Mouse (Mus musculus): ENCODE results near the gene Trpc5os. TPM values are rescaled to one million over a fixed set of nuclear protein-coding genes. Genes with fewer than 3 reads are reported as not detected.

Trpc5os gene
- total RNA-seq (2021) = not detected
- long read RNA-seq, experiment 1 = 0 reads
- long read RNA-seq, experiment 2 = 0 reads

GRCm38 (mm10) chrX:144456281-144456680 is at the start of gene Trpc5os:
Gene Trpc5os (plus strand): TSS chrX:144456581.
- DNase-seq = no peak

- no peak for DNase-seq
Measured at GRCm38 (mm10) chrX:144408036-144408435, 48.3 kb upstream of the Trpc5os start.

- no peak for DNase-seq
Measured at GRCm38 (mm10) chrX:144420259-144420658, 36.1 kb upstream of the Trpc5os start.

GRCm38 (mm10) chrX:144421091-144421490 is 35.3 kb upstream of the Trpc5os start:
- DNase-seq = no peak

GRCm38 (mm10) chrX:144423848-144424247 is 32.5 kb upstream of the Trpc5os start:
- no peak for DNase-seq

GRCm38 (mm10) chrX:144464416-144464815 is 8.0 kb downstream of the Trpc5os start:
- no peak for DNase-seq

- no peak for DNase-seq
Measured at GRCm38 (mm10) chrX:144491394-144491793, 35.0 kb downstream of the Trpc5os start.

GRCm38 (mm10) chrX:144523239-144523638 is 66.9 kb downstream of the Trpc5os start:
- no peak for DNase-seq

- DNase-seq = no peak
Measured at GRCm38 (mm10) chrX:144526042-144526441, 69.7 kb downstream of the Trpc5os start.

Other genes starting within 250 kb of the Trpc5os start
- 10 to 100 TPM; 10.9 to 13.6 TPM for gene Alg13, start 138.8 kb upstream of the Trpc5os start, total RNA-seq (2021)
- gene Trpc5, start 231.6 kb downstream of the Trpc5os start, total RNA-seq (2021) = 1 to 10 TPM in 1 of 2 experiments, under 1 TPM in 1; 0.87 to 1.8 TPM
- 1 to 10 TPM; 1.9 to 2.0 TPM for gene Rtl4, start 232.3 kb downstream of the Trpc5os start, total RNA-seq (2021)

All from adrenal gland, postnatal 10 days (tissue).